Mouse (Mus musculus) forebrain, embryonic 12.5 days (tissue): ENCODE results near the gene Enpp1. TPM values are rescaled to one million over a fixed set of nuclear protein-coding genes. Genes with fewer than 3 reads are reported as not detected.

Experiments
- ATAC-seq: fragments of 200-750 bp; cut with Nextera tagmentation; 2 replicates; pipeline ENCODE4 v1.8.0; 2017; ENCODE audit warnings: moderate TSS enrichment; ENCODE audit not compliant: low FRiP score
- H3K27ac ChIP-seq: fragments of 300-500 bp; sonication (generic); 2 replicates; pipeline ENCODE4 v1.5.1; 2016; ENCODE audit warnings: mild to moderate bottlenecking
- H3K27me3 ChIP-seq: fragments of 300-500 bp; sonication (generic); 2 replicates; pipeline ENCODE4 v1.6.1; 2016; ENCODE audit warnings: mild to moderate bottlenecking
- H3K36me3 ChIP-seq: fragments of 300-500 bp; sonication (generic); replicated peaks from 2 replicates; pipeline ENCODE4 v1.6.1; 2016; ENCODE audit warnings: mild to moderate bottlenecking
- H3K4me1 ChIP-seq: fragments of 300-500 bp; sonication (generic); 2 replicates; pipeline ENCODE4 v1.6.1; 2016
- H3K4me2 ChIP-seq: fragments of 300-500 bp; sonication (generic); 2 replicates; pipeline ENCODE4 v1.6.1; 2016; ENCODE audit warnings: mild to moderate bottlenecking, moderate library complexity
- H3K4me3 ChIP-seq: fragments of 300-500 bp; sonication (generic); replicated peaks from 2 replicates; pipeline ENCODE4 v1.5.1; 2016; ENCODE audit warnings: mild to moderate bottlenecking
- H3K9ac ChIP-seq: fragments of 300-500 bp; sonication (generic); 2 replicates; pipeline ENCODE4 v1.6.1; 2016; ENCODE audit warnings: mild to moderate bottlenecking
- H3K9me3 ChIP-seq: fragments of 300-500 bp; sonication (generic); 2 replicates; pipeline ENCODE4 v1.6.1; 2016
- WGBS: fragments of 180-500 bp; shearing (Covaris S2); methylation state at CpG from one replicate; pipeline ENCODE4 v1.1.7; 2016; 5-methylcytosine and 5-hydroxymethylcytosine counted together
- polyA plus RNA-seq: library from polyadenylated mRNA; unstranded; fragments of >200 nt; fragmentation: Nextera tagmentation; extraction: Ambion mirVana; gene quantifications from 2 replicates; pipeline ENCODE4 v1.2.1, GENCODE M21; 2016

Enpp1 gene
- polyA plus RNA-seq, 1 experiment from 2014 or later: 1.3 TPM

DNA sequence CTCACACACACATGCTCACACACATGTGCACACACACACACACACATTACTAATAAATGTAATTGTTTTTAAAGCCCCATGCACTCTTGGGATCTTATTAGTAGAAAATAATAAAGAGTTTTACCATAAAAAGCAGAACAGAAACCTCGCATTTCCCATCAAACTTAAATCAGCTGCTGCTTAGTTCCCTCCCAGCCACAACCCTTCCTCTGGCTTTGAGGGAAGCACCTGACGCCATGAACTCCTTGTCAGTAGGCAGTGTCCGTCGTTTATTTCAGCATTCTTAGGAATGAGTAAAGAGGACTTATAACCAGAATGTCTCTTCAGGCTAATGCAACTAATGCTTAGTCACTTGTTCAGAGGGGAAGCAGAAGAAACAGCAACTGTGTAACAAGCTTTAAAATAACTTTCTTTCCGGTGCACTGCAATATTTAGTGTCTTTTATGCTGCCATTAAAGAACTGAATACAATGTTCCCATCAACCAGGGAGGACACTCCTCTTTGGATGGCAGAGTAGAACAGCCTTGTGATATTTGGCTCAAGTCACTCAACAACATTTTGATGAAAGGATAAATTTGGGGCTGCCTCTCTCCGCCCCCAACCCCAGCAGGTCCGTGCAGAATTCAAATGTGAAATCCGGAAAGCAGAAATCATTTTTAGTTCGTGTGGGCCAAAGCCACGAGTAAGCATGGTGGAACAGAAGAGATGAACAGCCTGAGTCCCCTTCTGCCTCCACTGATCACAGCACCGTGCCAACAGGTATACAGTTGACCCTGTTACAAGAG, 69.0 kb downstream of the Enpp1 start:
- Histone ChIP-seq H3K4me2 (no peak overlapping the region), H3K4me1 (peaks cover 2% of the 10 kb centered on the region; the same call in 1 of the 2 replicates), H3K36me3 (no peaks in the 10 kb centered on the region), H3K27me3 (no peaks in the 10 kb centered on the region), H3K9me3 (no peaks in the 10 kb centered on the region), H3K9ac (no peak overlapping the region), H3K4me3 (no peak overlapping the region), H3K27ac (no peak overlapping the region)
- 90% methylated on average over 11 of the region's 11 CpGs for WGBS
- no peak for ATAC-seq

DNA sequence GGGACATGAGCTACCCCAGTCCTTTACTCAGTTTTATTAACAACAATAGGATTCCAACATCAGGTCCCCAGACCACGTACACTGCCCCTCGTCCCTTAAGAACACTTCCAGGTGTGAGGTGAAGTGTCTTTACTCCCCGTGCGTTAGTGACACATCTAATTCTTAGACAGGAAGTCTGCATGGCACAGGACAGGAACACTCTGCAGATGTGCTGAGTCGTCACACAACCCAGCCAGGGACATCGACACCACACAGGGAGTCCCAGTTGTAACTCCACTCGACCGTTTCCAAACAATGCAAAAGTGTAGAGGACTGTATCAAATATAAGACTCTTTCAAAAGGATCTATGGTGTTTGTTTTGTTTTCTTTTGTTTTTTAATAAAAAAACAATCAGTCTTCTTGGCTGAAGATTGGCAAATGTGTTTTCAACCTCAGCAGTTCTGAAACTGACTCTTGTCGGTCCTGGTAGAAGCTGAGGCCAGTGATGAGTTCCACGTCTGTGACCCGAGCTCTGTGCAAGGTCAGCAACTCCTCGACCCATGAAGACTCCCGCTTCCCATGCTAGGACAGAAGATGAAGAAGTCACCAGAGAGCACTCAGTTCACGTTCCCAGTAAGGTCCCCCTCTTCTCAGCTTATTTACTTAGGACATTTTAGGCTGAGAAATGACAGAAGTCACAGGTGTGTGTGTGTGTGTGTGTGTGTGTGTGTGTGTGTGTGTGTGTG, 70.4 kb downstream of the Enpp1 start:
- Histone ChIP-seq H3K36me3 (no peaks in the 10 kb centered on the region), H3K4me1 (peaks cover 2% of the 10 kb centered on the region; the same call in 1 of the 2 replicates), H3K27me3 (no peaks in the 10 kb centered on the region), H3K9me3 (no peaks in the 10 kb centered on the region), H3K9ac (no peak overlapping the region), H3K27ac (no peak overlapping the region), H3K4me3 (no peak overlapping the region), H3K4me2 (no peak overlapping the region)
- no peak for ATAC-seq
- 79% methylated on average over 14 of the region's 14 CpGs for WGBS

DNA sequence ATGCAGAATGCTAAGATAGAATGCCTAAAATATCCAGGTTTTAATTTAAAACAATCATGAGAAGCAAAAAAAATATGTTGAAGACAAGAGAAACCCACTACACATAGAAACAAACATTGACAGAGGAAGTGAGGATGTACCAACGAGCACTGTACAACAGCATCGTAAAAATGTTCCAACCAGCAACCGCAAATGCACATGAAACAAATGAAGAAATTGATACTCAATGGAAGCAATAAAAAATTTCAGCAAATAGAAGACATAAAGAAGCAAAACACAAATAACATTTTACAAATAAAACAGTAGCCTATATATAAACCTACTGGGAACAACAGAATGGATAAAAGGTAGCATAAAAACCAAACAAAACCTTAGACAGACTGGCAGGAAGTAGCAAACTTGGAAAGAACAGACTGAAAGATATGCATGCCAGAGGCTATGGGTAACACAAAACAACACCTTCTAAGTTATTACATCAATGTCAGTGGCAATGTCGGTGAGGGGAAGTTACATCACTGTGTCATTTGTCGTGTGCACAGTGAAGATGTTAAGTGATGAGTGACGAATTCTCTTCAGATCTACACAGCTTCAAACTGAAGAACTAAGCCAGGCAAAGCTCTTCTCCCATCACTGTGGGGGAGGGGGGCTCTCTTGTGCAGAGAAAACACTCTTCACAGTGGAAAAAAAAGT, 71.6 kb downstream of the Enpp1 start:
- Histone ChIP-seq H3K4me2 (no peak overlapping the region), H3K4me1 (peaks cover 2% of the 10 kb centered on the region; the same call in 1 of the 2 replicates), H3K9ac (no peak overlapping the region), H3K4me3 (no peak overlapping the region), H3K27ac (no peak overlapping the region), H3K9me3 (no peaks in the 10 kb centered on the region), H3K27me3 (no peaks in the 10 kb centered on the region), H3K36me3 (no peaks in the 10 kb centered on the region)
- WGBS: 89% methylated on average over 6 of the region's 6 CpGs
- ATAC-seq: no peak

DNA sequence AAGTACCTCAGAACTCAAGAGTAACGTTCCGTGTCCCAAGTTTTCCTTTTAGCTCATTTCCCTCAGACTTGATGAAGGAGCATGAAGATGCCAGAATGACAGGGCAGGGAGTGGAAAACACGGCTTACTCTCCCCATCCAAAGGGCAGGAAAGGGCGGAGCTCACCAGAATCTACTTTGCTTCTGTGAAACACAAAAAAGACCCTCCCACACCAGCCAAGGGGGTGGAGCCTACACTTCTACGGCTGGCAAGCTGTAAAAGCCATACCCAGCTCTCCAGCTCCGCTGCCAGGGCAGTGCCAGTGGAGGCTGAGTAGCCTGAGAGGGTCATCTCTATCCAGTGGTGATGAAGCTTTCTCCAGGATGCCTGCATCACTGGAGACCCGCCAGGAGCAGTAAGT, 72.4 kb downstream of the Enpp1 start:
- Histone ChIP-seq H3K27ac (no peak overlapping the region), H3K4me2 (no peak overlapping the region), H3K36me3 (no peaks in the 10 kb centered on the region), H3K4me3 (no peak overlapping the region), H3K9me3 (no peaks in the 10 kb centered on the region), H3K9ac (no peak overlapping the region), H3K4me1 (peaks cover 2% of the 10 kb centered on the region; the same call in 1 of the 2 replicates), H3K27me3 (no peaks in the 10 kb centered on the region)
- WGBS: 67% methylated on average over 7 of the region's 7 CpGs
- no peak for ATAC-seq

DNA sequence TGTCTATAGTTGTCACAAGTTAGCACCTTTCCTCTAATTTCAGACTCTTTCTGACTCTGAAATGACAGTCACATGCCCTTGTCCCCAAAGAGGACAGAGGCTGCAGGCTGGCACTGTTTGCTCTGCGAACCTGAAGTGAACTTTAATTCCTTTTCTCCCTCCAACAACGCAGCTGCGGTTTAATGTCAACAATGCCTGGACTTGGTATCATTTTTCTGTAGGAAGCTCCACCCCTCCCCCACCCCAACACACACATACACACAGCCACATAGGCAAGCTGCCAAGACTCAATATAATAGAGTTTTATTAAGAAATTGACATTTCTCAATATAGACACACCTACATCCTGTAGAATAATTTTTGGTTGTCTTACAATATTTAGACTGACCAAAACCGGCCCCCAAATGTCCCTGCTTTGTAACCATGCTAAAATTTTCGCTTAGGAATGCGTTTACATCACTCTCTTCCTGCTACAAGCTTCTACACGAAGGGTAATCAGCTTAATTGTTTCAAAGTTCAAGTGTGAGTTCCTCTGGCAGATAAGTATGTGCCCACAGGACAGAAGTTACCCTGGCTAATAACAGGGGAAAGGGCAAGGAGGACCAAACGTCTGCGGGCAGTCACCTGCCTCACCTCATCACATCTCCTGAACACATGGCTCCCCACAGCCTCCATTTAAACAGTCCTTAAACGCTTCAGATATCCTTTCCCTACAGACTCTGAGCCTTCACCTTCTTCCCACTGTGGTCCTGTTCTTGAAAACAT, 73.5 kb downstream of the Enpp1 start:
- ATAC-seq: no peak
- Histone ChIP-seq H3K4me2 (no peak overlapping the region), H3K4me3 (no peak overlapping the region), H3K27ac (no peak overlapping the region), H3K36me3 (no peaks in the 10 kb centered on the region), H3K9me3 (no peaks in the 10 kb centered on the region), H3K9ac (no peak overlapping the region), H3K4me1 (peaks cover 2% of the 10 kb centered on the region; the same call in 1 of the 2 replicates), H3K27me3 (no peaks in the 10 kb centered on the region)
- WGBS: 75% methylated on average over 10 of the region's 10 CpGs

DNA sequence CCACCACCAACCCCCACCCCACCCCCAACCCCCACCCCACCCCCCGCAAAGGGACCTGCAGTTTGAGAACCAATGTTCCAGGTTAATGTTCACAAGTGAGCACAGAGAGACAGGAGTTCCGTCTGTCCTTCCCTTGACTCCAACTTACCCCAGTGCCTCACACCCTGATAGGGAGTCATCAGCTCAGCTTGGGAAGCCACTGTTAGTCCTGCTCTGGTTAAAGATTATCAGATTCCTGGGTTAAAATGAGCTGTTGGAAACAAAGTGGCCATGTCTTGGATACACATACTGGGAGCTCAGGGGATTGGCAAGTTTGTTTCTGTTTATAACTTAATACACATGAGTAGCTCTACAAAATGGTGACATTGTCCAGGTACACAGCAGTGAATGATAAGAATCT, 75.0 kb downstream of the Enpp1 start:
- no peak overlapping the region for H3K4me2 ChIP-seq
- no peak for ATAC-seq
- H3K9ac ChIP-seq: no peak overlapping the region
- no peak overlapping the region for H3K27ac ChIP-seq
- WGBS: 84% methylated on average over 2 of the region's 2 CpGs
- no peaks in the 10 kb centered on the region for H3K36me3 ChIP-seq
- peaks cover 2% of the 10 kb centered on the region; the same call in 1 of the 2 replicates for H3K4me1 ChIP-seq
- no peak overlapping the region for H3K4me3 ChIP-seq
- no peaks in the 10 kb centered on the region for H3K27me3 ChIP-seq
- H3K9me3 ChIP-seq: no peaks in the 10 kb centered on the region

DNA sequence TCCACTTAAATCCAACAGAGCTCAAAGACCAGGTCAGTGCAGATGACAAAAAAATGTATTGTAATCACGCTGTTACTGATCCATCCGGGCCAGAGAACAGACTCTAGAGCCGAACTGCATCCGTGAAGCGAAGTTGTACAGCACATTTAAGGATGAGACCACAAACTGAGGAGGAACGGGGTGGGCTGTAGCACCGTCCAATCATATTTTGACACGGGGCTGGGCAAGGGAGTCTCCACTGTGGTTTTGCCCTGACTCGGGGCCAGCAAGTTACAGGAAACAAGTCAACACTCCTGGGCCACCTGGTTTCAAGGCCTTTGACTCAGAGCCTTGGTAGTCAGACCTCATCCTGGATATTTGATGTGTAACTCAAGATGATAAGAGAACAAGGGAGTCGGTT, 76.1 kb downstream of the Enpp1 start:
- Histone ChIP-seq H3K9ac (no peak overlapping the region), H3K9me3 (no peaks in the 10 kb centered on the region), H3K27ac (no peak overlapping the region), H3K4me1 (peaks cover 2% of the 10 kb centered on the region; the same call in 1 of the 2 replicates), H3K4me3 (no peak overlapping the region), H3K4me2 (no peak overlapping the region), H3K27me3 (no peaks in the 10 kb centered on the region), H3K36me3 (no peaks in the 10 kb centered on the region)
- ATAC-seq: no peak
- 93% methylated on average over 10 of the region's 10 CpGs for WGBS

DNA sequence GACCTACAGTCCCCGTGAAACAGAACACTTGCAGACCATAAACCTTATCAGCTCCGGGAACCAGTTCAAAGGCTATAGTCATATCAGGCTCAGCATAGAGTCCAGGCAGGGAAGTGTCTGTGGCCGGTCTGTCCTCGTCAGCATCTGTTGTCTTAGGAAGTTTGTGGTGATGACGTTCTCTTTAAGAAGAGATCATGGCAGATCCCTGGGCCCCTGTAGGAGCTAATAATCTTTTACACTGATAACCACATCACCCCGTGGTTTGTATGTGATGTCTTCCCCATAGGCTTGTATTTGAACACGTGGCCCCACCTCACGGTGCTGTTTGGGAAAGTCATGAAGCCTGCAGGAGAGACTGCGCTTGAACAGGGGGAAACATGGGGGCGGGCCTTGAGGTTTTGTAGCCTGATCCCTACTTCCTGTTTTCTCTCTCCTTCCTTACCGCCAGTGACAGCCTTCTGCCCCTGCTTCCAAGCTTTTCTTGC, 76.6 kb downstream of the Enpp1 start:
- peaks cover 2% of the 10 kb centered on the region; the same call in 1 of the 2 replicates for H3K4me1 ChIP-seq
- H3K36me3 ChIP-seq: no peaks in the 10 kb centered on the region
- H3K9ac ChIP-seq: no peak overlapping the region
- H3K4me2 ChIP-seq: no peak overlapping the region
- no peak overlapping the region for H3K27ac ChIP-seq
- 88% methylated on average over 11 of the region's 11 CpGs for whole genome bisulfite sequencing
- H3K4me3 ChIP-seq: no peak overlapping the region
- H3K27me3 ChIP-seq: no peaks in the 10 kb centered on the region
- no peak for ATAC-seq
- no peaks in the 10 kb centered on the region for H3K9me3 ChIP-seq

DNA sequence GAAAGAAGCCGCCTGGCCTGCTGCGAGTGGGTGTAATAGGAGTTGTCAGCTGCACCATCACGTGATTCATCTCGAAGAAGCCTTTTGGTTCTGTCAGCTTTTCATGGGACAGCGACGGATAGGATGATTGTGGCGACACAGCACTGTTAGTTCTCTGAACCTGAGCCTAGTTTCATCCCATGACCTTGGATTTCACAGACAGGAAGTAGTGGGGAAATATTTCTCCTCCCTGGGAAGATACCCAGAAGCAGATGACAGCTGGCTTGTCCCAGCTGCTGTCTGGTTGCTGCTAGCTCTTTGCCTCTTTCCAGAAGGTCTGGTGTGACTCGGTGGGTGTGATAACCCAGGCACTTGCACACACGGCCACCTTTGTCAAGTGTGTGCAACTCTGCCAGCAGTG, 77.7 kb downstream of the Enpp1 start:
- no peak overlapping the region for H3K27ac ChIP-seq
- H3K4me1 ChIP-seq: peaks cover 2% of the 10 kb centered on the region; the same call in 1 of the 2 replicates
- H3K4me3 ChIP-seq: no peak overlapping the region
- H3K9ac ChIP-seq: no peak overlapping the region
- no peaks in the 10 kb centered on the region for H3K36me3 ChIP-seq
- H3K9me3 ChIP-seq: no peaks in the 10 kb centered on the region
- ATAC-seq: no peak
- H3K4me2 ChIP-seq: no peak overlapping the region
- H3K27me3 ChIP-seq: no peaks in the 10 kb centered on the region
- 86% methylated on average over 9 of the region's 9 CpGs for WGBS

DNA sequence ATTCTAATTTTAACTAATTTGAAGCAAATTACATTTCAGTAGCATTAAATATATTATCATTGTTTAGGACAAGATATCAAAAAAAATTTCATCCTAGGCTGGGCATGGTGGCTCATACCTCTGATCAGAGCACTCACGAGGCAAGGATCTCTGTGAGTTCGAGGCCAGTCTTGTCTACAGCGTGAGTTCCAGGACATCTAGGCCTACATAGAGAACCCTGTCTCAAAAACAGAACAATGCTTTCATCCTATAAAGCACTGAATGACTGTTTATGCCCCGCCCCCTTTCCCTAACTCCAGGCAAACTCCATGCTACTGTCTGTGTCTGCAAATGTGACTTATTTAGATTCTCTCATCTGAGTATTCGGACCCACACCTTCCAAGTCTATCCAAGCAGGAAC, 80.8 kb downstream of the Enpp1 start:
- Histone ChIP-seq H3K36me3 (no peaks in the 10 kb centered on the region), H3K4me3 (no peak overlapping the region), H3K27ac (no peak overlapping the region), H3K9ac (no peak overlapping the region), H3K4me1 (no peaks in the 10 kb centered on the region), H3K4me2 (no peak overlapping the region), H3K9me3 (no peaks in the 10 kb centered on the region), H3K27me3 (no peaks in the 10 kb centered on the region)
- ATAC-seq: no peak
- 92% methylated on average over 5 of the region's 5 CpGs for WGBS

DNA sequence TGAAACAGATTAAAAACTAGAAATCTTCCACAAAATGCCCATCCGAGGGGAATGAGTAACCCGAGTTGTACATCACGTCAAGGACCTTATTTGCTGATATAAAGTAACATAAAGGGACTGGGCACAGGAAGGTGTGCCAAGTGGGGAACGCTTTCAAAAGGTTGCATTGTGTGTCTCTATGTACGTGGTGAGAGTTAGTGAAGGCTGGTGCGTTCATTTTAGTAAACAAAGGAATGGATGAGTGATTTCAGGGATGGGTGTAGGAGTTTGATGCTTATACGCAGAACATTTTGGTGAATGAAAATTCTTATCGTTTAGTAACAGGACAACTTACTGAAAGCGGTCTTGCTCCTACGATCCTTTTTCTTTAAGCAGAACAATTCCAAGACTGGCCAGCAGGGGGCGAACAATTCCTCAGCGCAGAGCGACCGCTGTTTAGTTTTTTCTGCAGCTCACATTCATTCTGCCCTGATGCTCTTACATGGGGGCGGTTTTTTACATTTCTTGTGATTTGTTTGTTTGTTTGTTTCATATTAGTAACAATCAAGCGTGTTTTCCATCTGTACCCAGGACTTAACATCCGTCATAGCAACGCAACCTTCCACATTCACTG, 81.4 kb downstream of the Enpp1 start:
- Histone ChIP-seq H3K4me3 (0 out of 2 replicates have a peak overlapping the region, but pooled peaks have one; percentile 13), H3K4me1 (no peaks in the 10 kb centered on the region), H3K27me3 (no peaks in the 10 kb centered on the region), H3K36me3 (no peaks in the 10 kb centered on the region), H3K9me3 (no peaks in the 10 kb centered on the region), H3K9ac (no peak overlapping the region), H3K27ac (no peak overlapping the region), H3K4me2 (peak overlapping the region; percentile 30; the same call in 1 of the 2 replicates)
- 24% methylated on average over 18 of the region's 18 CpGs for WGBS
- ATAC-seq: peak; percentile 60; the same call in 1 of the 2 replicates
